Mouse (Mus musculus) hematopoietic multipotent progenitor cell, adult 10-12 weeks (in vitro differentiated cells): Measurements from ENCODE around the gene Zfp398. TPM values are rescaled to one million over a fixed set of nuclear protein-coding genes. Genes with fewer than 3 reads are reported as not detected.

Experiments used
- polyA plus RNA-seq: library from polyadenylated mRNA; stranded (reverse); fragments of >175 nt; gene quantifications from 2 replicates; pipeline ENCODE4 v1.2.3, GENCODE M21; 2012; ENCODE audit warnings: low replicate concordance

Gene Zfp398
- polyA plus RNA-seq, result 9.9 and 17.0 TPM in 2 replicates

GRCm38 (mm10) chr6:47835482-47835983, at the start of gene Zfp398:
Gene Zfp398, plus strand, starts transcription at chr6:47835661.

GRCm38 (mm10) chr6:47813257-47813878, 22.1 kb upstream of the Zfp398 start, which contains the start of gene Pdia4:
Gene Pdia4, minus strand, starts transcription at chr6:47813430.

GRCm38 (mm10) chr6:47830104-47831078, 5.1 kb upstream of the Zfp398 start, which contains the start of gene Zfp786:
Gene Zfp786, minus strand, starts transcription at chr6:47830867.

GRCm38 (mm10) chr6:47877058-47877457, 41.6 kb downstream of the Zfp398 start, which contains the start of gene Zfp282:
Gene Zfp282, plus strand, starts transcription at chr6:47877204.

GRCm38 (mm10) chr6:47920447-47921340, 85.2 kb downstream of the Zfp398 start, which contains the start of gene Zfp212:
Gene Zfp212, plus strand, starts transcription at chr6:47920476.

Other genes with a start within 250 kb of the Zfp398 start
- 7.5 and 8.7 TPM in 2 replicates for gene Ezh2, start 240.3 kb upstream of the Zfp398 start, polyA plus RNA-seq
- gene Pdia4, start 22.2 kb upstream of the Zfp398 start, polyA plus RNA-seq, result 4.8 and 12.1 TPM in 2 replicates
- 0.12 TPM in 1 of 2 replicates, not detected in the other for gene Zfp786, start 4.8 kb upstream of the Zfp398 start, polyA plus RNA-seq
- 11.8 and 17.0 TPM in 2 replicates for gene Zfp282, start 41.5 kb downstream of the Zfp398 start, polyA plus RNA-seq
- 15.0 and 21.7 TPM in 2 replicates for gene Zfp212, start 84.8 kb downstream of the Zfp398 start, polyA plus RNA-seq
- gene Zfp956, start 117.7 kb downstream of the Zfp398 start, polyA plus RNA-seq, result 11.4 and 24.4 TPM in 2 replicates
- 43.2 and 60.0 TPM in 2 replicates for gene Zfp777, start 213.2 kb downstream of the Zfp398 start, polyA plus RNA-seq